Mouse (Mus musculus) stomach, postnatal 0 days (tissue): ENCODE data around the gene Slc35g2.

Source experiments
- CTCF ChIP-seq: IDR thresholded peaks from 2 replicates; pipeline ENCODE4 v1.5.1; 2016; ENCODE audit warnings: antibody characterized with exemption, low read depth, mild to moderate bottlenecking, moderate library complexity
- EP300 ChIP-seq: optimal IDR thresholded peaks from 2 replicates; pipeline ENCODE3; 2016; ENCODE audit warnings: antibody characterized with exemption

GRCm38 (mm10) chr9:100534686-100535085, 36.2 kb downstream of the Slc35g2 start:
- TF ChIP-seq CTCF = no peak
- TF ChIP-seq EP300 = no peak
